Mouse (Mus musculus): Measurements from ENCODE around the gene Gsdma2. TPM values are rescaled to one million over a fixed set of nuclear protein-coding genes. Genes with fewer than 3 reads are reported as not detected.
A peak's percentile ranks its signal among the peaks of the same experiment; 100 is the strongest.
"Not testable (repeated sequence)": the region's sequence is repeated elsewhere in the genome, so short reads cannot be mapped to it uniquely, and the experiment has no call there.

Gene Gsdma2
- polyA plus RNA-seq, 1 experiment, result 0.81 TPM

DNA sequence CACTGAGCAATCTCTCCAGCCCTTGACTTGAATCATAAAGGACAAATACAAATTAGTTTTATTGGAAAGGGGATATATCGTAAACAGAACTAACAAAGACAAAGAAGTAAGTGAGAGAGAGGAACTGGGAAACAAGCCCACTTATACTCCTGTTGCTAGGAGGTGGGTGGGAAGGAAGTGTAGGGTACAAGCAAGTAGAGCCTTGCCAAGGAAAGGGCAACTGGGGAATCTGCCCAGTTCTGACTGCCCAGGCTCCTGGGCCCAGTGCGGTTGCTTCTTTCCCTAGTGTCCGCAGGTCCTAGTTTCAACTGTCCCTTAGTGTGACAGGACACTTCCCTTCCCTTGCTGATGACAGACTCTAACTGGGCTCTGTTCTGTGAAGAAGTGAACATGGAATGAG, 17.9 kb upstream of the Gsdma2 start:
- WGBS, result 98% methylated on average over 3 of the region's 3 CpGs
- no peak overlapping the region for H3K27ac ChIP-seq (ENCODE audit: control insufficient read depth, insufficient read depth, low read length)
- 0 out of 2 replicates have a peak, but pooled peaks cover 2% of the 10 kb centered on the region for H3K27me3 ChIP-seq (ENCODE audit: control insufficient read depth, insufficient read depth, low read length)
- TF ChIP-seq POLR2A (IDR thresholded peaks at IDR 0.05; ENCODE audit: control insufficient read depth, extremely low read depth, insufficient read depth, low read length, poor library complexity) (no peak), CTCF (IDR thresholded peaks at IDR 0.05; ENCODE audit: borderline replicate concordance, control insufficient read depth, extremely low read depth, insufficient read depth, low read length, poor library complexity) (no peak)
- H3K36me3 ChIP-seq (ENCODE audit: control insufficient read depth, insufficient read depth, low read length), result no peaks in the 10 kb centered on the region
- H3K4me3 ChIP-seq (ENCODE audit: control insufficient read depth, insufficient read depth, low read length), result no peak overlapping the region
- DNase-seq, result no peak
- no peaks in the 10 kb centered on the region for H3K4me1 ChIP-seq (replicated peaks; ENCODE audit: control insufficient read depth, insufficient read depth, low read length)

DNA sequence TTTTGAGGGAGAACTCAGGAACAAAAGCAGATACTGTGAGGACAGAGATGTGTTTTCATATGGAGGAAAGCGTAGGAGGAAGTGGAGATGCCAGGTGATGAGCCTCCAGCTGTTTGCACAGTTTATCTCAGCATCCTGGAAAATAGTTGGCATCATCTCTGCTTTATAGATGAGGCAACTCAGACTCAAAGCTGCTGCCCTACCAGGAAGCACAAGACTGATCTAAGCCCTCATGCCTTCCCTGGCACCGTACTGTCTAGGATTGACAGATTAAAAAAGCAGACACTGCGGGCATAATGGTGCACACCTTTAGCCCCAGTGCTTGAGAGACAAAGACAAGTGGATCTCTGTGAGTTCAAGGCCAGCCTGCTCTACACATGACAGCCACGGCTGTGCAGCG, 15.9 kb upstream of the Gsdma2 start:
- Histone ChIP-seq H3K27ac (ENCODE audit: control insufficient read depth, insufficient read depth, low read length) (no peak overlapping the region), H3K4me1 (replicated peaks; ENCODE audit: control insufficient read depth, insufficient read depth, low read length) (no peaks in the 10 kb centered on the region), H3K36me3 (ENCODE audit: control insufficient read depth, insufficient read depth, low read length) (no peaks in the 10 kb centered on the region), H3K4me3 (ENCODE audit: control insufficient read depth, insufficient read depth, low read length) (no peak overlapping the region), H3K27me3 (ENCODE audit: control insufficient read depth, insufficient read depth, low read length) (0 out of 2 replicates have a peak, but pooled peaks cover 2% of the 10 kb centered on the region)
- 87% methylated on average over 5 of the region's 5 CpGs for WGBS
- no peak for TF ChIP-seq POLR2A (IDR thresholded peaks at IDR 0.05; ENCODE audit: control insufficient read depth, extremely low read depth, insufficient read depth, low read length, poor library complexity)
- no peak for TF ChIP-seq CTCF (IDR thresholded peaks at IDR 0.05; ENCODE audit: borderline replicate concordance, control insufficient read depth, extremely low read depth, insufficient read depth, low read length, poor library complexity)
- no peak for DNase-seq

- not testable (repeated sequence) for H3K27ac ChIP-seq (ENCODE audit: control insufficient read depth, insufficient read depth, low read length); H3K4me1 ChIP-seq (replicated peaks; ENCODE audit: control insufficient read depth, insufficient read depth, low read length); H3K36me3 ChIP-seq (ENCODE audit: control insufficient read depth, insufficient read depth, low read length); H3K27me3 ChIP-seq (ENCODE audit: control insufficient read depth, insufficient read depth, low read length); H3K4me3 ChIP-seq (ENCODE audit: control insufficient read depth, insufficient read depth, low read length)
- peak; percentile 49 for DNase-seq
- 34% methylated on average over 10 of the region's 10 CpGs for WGBS
Measured at GRCm38 (mm10) chr11:98635312-98635970, 11.1 kb upstream of the Gsdma2 start.

- H3K27me3 ChIP-seq (ENCODE audit: control insufficient read depth, insufficient read depth, low read length), result no peaks in the 10 kb centered on the region
- 100% methylated on average over 1 of the region's 1 CpGs for WGBS
- TF ChIP-seq CTCF (IDR thresholded peaks at IDR 0.05; ENCODE audit: borderline replicate concordance, control insufficient read depth, extremely low read depth, insufficient read depth, low read length, poor library complexity), result no peak
- TF ChIP-seq POLR2A (IDR thresholded peaks at IDR 0.05; ENCODE audit: control insufficient read depth, extremely low read depth, insufficient read depth, low read length, poor library complexity), result no peak
- no peaks in the 10 kb centered on the region for H3K36me3 ChIP-seq (ENCODE audit: control insufficient read depth, insufficient read depth, low read length)
- no peak for DNase-seq
- H3K4me3 ChIP-seq (ENCODE audit: control insufficient read depth, insufficient read depth, low read length), result no peak overlapping the region
- no peak overlapping the region for H3K27ac ChIP-seq (ENCODE audit: control insufficient read depth, insufficient read depth, low read length)
- H3K4me1 ChIP-seq (replicated peaks; ENCODE audit: control insufficient read depth, insufficient read depth, low read length), result no peaks in the 10 kb centered on the region
Measured at GRCm38 (mm10) chr11:98637501-98637900, 9.1 kb upstream of the Gsdma2 start.

GRCm38 (mm10) chr11:98640091-98640490, 6.5 kb upstream of the Gsdma2 start:
- Histone ChIP-seq H3K4me3 (ENCODE audit: control insufficient read depth, insufficient read depth, low read length) (no peak overlapping the region), H3K4me1 (replicated peaks; ENCODE audit: control insufficient read depth, insufficient read depth, low read length) (no peaks in the 10 kb centered on the region), H3K27ac (ENCODE audit: control insufficient read depth, insufficient read depth, low read length) (no peak overlapping the region), H3K27me3 (ENCODE audit: control insufficient read depth, insufficient read depth, low read length) (no peaks in the 10 kb centered on the region), H3K36me3 (ENCODE audit: control insufficient read depth, insufficient read depth, low read length) (no peaks in the 10 kb centered on the region)
- TF ChIP-seq CTCF (IDR thresholded peaks at IDR 0.05; ENCODE audit: borderline replicate concordance, control insufficient read depth, extremely low read depth, insufficient read depth, low read length, poor library complexity) (no peak), POLR2A (IDR thresholded peaks at IDR 0.05; ENCODE audit: control insufficient read depth, extremely low read depth, insufficient read depth, low read length, poor library complexity) (no peak)
- 52% methylated on average over 5 of the region's 5 CpGs for WGBS
- DNase-seq, result no peak

DNA sequence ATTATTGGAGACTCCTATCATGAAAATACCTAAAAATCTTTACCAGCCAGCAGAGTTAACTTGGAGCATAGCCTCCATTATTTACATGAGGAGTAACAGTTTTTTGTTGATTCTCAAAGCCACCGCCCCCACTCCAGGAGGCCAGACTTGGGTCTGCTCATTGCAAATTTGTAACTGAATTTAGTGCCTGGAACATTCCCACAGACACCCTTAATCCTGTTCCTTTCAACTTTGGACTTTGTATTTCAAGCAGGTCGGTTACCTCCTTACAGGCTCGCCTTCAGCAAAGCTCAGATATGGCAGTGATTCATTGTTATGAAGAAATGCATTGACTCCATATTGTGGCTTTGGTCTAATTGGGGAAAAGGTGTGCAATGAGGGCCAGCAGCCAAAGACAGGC, 1.8 kb upstream of the Gsdma2 start:
- Histone ChIP-seq H3K4me3 (ENCODE audit: control insufficient read depth, insufficient read depth, low read length) (no peak overlapping the region), H3K27ac (ENCODE audit: control insufficient read depth, insufficient read depth, low read length) (no peak overlapping the region), H3K4me1 (replicated peaks; ENCODE audit: control insufficient read depth, insufficient read depth, low read length) (no peaks in the 10 kb centered on the region), H3K27me3 (ENCODE audit: control insufficient read depth, insufficient read depth, low read length) (no peaks in the 10 kb centered on the region), H3K36me3 (ENCODE audit: control insufficient read depth, insufficient read depth, low read length) (no peaks in the 10 kb centered on the region)
- TF ChIP-seq CTCF (IDR thresholded peaks at IDR 0.05; ENCODE audit: borderline replicate concordance, control insufficient read depth, extremely low read depth, insufficient read depth, low read length, poor library complexity), result no peak
- no peak for TF ChIP-seq POLR2A (IDR thresholded peaks at IDR 0.05; ENCODE audit: control insufficient read depth, extremely low read depth, insufficient read depth, low read length, poor library complexity)
- DNase-seq, result no peak
- 95% methylated on average over 3 of the region's 3 CpGs for WGBS

GRCm38 (mm10) chr11:98645946-98646345, 613 bp upstream of the Gsdma2 start:
- WGBS, result 86% methylated on average over 2 of the region's 2 CpGs
- Histone ChIP-seq H3K27ac (ENCODE audit: control insufficient read depth, insufficient read depth, low read length) (no peak overlapping the region), H3K36me3 (ENCODE audit: control insufficient read depth, insufficient read depth, low read length) (no peaks in the 10 kb centered on the region), H3K4me1 (replicated peaks; ENCODE audit: control insufficient read depth, insufficient read depth, low read length) (no peaks in the 10 kb centered on the region), H3K4me3 (ENCODE audit: control insufficient read depth, insufficient read depth, low read length) (no peak overlapping the region), H3K27me3 (ENCODE audit: control insufficient read depth, insufficient read depth, low read length) (no peaks in the 10 kb centered on the region; the same call in 1 of the 2 replicates)
- no peak for DNase-seq
- TF ChIP-seq POLR2A (IDR thresholded peaks at IDR 0.05; ENCODE audit: control insufficient read depth, extremely low read depth, insufficient read depth, low read length, poor library complexity) (no peak), CTCF (IDR thresholded peaks at IDR 0.05; ENCODE audit: borderline replicate concordance, control insufficient read depth, extremely low read depth, insufficient read depth, low read length, poor library complexity) (no peak)

Measured in thymus, adult 2 months (tissue).